Mouse (Mus musculus) heart, postnatal 0 days (tissue): ENCODE data around the gene Aloxe3. TPM values are rescaled to one million over a fixed set of nuclear protein-coding genes. Genes with fewer than 3 reads are reported as not detected.
A peak's percentile ranks its signal among the peaks of the same experiment; 100 is the strongest.

Source experiments
- ATAC-seq: fragments of 200-750 bp; cut with Nextera tagmentation; 2 replicates; pipeline ENCODE4 v1.8.0; 2017; ENCODE audit warnings: low read depth, moderate number of reproducible peaks, moderate library complexity; ENCODE audit not compliant: insufficient read depth
- DNase-seq: peaks from one replicate; pipeline ENCODE4 v3.0.0-alpha.2; 2016; ENCODE audit warnings: low spot score
- H3K27ac ChIP-seq: fragments of 300-500 bp; sonication (generic); 2 replicates; pipeline ENCODE4 v1.5.1; 2014; ENCODE audit warnings: low read depth, mild to moderate bottlenecking
- H3K27me3 ChIP-seq: fragments of 300-500 bp; sonication (generic); 2 replicates; pipeline ENCODE4 v1.6.1; 2014; ENCODE audit warnings: low read length, mixed read lengths; ENCODE audit not compliant: control insufficient read depth, insufficient read depth
- H3K36me3 ChIP-seq: fragments of 300-500 bp; sonication (generic); replicated peaks from 2 replicates; pipeline ENCODE4 v1.6.1; 2014; ENCODE audit warnings: low read length, mixed read lengths; ENCODE audit not compliant: control insufficient read depth, insufficient read depth
- H3K4me1 ChIP-seq: fragments of 300-500 bp; sonication (generic); 2 replicates; pipeline ENCODE4 v1.6.1; 2014; ENCODE audit warnings: antibody characterized with exemption; ENCODE audit not compliant: control insufficient read depth, insufficient read depth
- H3K4me2 ChIP-seq: fragments of 300-500 bp; sonication (generic); 2 replicates; pipeline ENCODE4 v1.6.1; 2014; ENCODE audit warnings: low read depth, mild to moderate bottlenecking, low read length, moderate library complexity
- H3K4me3 ChIP-seq: fragments of 300-500 bp; sonication (generic); 2 replicates; pipeline ENCODE4 v1.5.1; 2014; ENCODE audit warnings: low read depth, low read length
- H3K9ac ChIP-seq: fragments of 300-500 bp; sonication (generic); replicated peaks from 2 replicates; pipeline ENCODE4 v1.6.1; 2014; ENCODE audit warnings: low read depth, low read length, mixed read lengths
- H3K9me3 ChIP-seq: fragments of 300-500 bp; sonication (generic); replicated peaks from 2 replicates; pipeline ENCODE4 v1.6.1; 2016; ENCODE audit warnings: low read length; ENCODE audit not compliant: control insufficient read depth
- CTCF ChIP-seq: IDR thresholded peaks from 2 replicates; pipeline ENCODE4 v1.5.1; 2016; ENCODE audit warnings: antibody characterized with exemption, control low read depth, low read depth
- EP300 ChIP-seq: IDR thresholded peaks from 2 replicates; pipeline ENCODE4 v1.6.1; 2016; ENCODE audit warnings: antibody characterized with exemption, low read depth
- WGBS: fragments of 180-500 bp; shearing (Covaris S2); extraction: QIAGEN DNeasy Blood & Tissue Kit; methylation state at CpG from one replicate; pipeline ENCODE4 v1.1.7; 2014; 5-methylcytosine and 5-hydroxymethylcytosine counted together
- polyA plus RNA-seq: library from polyadenylated mRNA; unstranded; fragments of >200 nt; fragmentation: Nextera tagmentation; extraction: Ambion mirVana; gene quantifications from 2 replicates; pipeline ENCODE4 v1.2.1, GENCODE M21; 2015
- total RNA-seq: library from RNA; depleted of rRNA; stranded (reverse); fragments of >200 nt; gene quantifications from 2 replicates; pipeline ENCODE4 v1.2.3, GENCODE M21; 2014; ENCODE audit warnings: low replicate concordance

Gene Aloxe3
- total and polyA plus RNA-seq, 2 experiments from 2014 or later, result not detected

DNA sequence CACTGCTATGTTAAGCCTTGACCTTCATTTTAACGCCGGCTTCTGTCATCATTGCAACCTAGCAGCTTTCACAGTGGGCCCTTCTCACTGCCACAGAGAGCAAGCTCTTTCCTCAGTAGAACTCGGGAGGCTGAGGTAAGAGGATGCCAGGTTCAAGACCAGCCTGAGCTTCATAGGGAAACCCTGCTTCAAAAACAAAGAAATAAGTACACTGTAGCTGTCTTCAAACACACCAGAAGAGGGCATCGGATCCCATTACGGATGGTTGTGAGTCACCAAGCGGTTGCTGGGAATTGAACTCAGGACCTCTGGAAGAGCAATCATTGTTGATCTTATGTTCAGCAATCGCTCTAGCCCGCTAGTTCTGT is 44.9 kb upstream of the Aloxe3 start:
- peaks cover 9% of the 10 kb centered on the region; the same call in 1 of the 2 replicates for H3K4me1 ChIP-seq
- no peak overlapping the region for H3K4me2 ChIP-seq
- TF ChIP-seq CTCF, result no peak
- no peak for TF ChIP-seq EP300
- H3K9ac ChIP-seq, result no peak overlapping the region
- no peaks in the 10 kb centered on the region for H3K9me3 ChIP-seq
- no peaks in the 10 kb centered on the region for H3K27me3 ChIP-seq
- H3K36me3 ChIP-seq, result no peaks in the 10 kb centered on the region
- no peak for DNase-seq
- no peak overlapping the region for H3K4me3 ChIP-seq
- H3K27ac ChIP-seq, result no peak overlapping the region
- no peak for ATAC-seq
- WGBS, result 88% methylated on average over 8 of the region's 8 CpGs

GRCm38 (mm10) chr11:69081613-69082012 is 44.1 kb upstream of the Aloxe3 start:
- Histone ChIP-seq H3K4me2 (no peak overlapping the region), H3K27ac (no peak overlapping the region), H3K9ac (no peak overlapping the region), H3K4me1 (peaks cover 4% of the 10 kb centered on the region; the same call in 1 of the 2 replicates), H3K4me3 (no peak overlapping the region), H3K27me3 (no peaks in the 10 kb centered on the region), H3K36me3 (no peaks in the 10 kb centered on the region), H3K9me3 (no peaks in the 10 kb centered on the region)
- 79% methylated on average over 7 of the region's 7 CpGs for WGBS
- no peak for ATAC-seq
- no peak for DNase-seq
- TF ChIP-seq CTCF (no peak), EP300 (no peak)

- TF ChIP-seq EP300, result no peak
- no peak for TF ChIP-seq CTCF
- Histone ChIP-seq H3K27me3 (no peaks in the 10 kb centered on the region), H3K27ac (no peak overlapping the region), H3K9me3 (no peaks in the 10 kb centered on the region), H3K9ac (no peak overlapping the region), H3K4me2 (no peak overlapping the region), H3K4me1 (peaks cover 18% of the 10 kb centered on the region), H3K4me3 (no peak overlapping the region), H3K36me3 (peaks cover 10% of the 10 kb centered on the region)
- WGBS, result 71% methylated on average over 6 of the region's 6 CpGs
- no peak for DNase-seq
- ATAC-seq, result no peak
These were observed 40.1 kb upstream of the Aloxe3 start for GRCm38 (mm10) chr11:69085608-69086007.

DNA sequence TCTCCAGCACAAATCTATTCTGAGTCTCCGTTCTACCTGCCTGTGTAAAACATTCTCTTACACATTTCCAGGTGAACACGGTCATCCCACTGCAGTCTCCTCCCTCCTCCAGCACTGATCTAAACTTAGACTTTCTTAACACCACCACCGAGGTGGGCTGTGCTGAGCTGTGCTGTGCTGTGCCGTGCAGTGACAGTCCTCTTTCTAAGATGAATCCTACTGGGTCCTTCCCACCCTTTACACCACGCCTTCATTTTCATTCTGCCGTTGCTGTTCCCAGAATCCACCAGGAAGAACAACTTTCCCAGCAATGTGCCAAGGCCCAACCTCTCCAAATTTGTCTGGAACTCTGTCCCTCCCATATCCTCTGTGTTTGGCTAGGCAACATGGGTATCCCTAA is 39.3 kb upstream of the Aloxe3 start:
- 29% methylated on average over 6 of the region's 6 CpGs for WGBS
- no peak overlapping the region for H3K4me3 ChIP-seq
- no peak for DNase-seq
- no peak for TF ChIP-seq CTCF
- H3K4me2 ChIP-seq, result no peak overlapping the region
- H3K27ac ChIP-seq, result peak overlapping the region; percentile 98
- H3K9me3 ChIP-seq, result no peaks in the 10 kb centered on the region
- peaks cover 17% of the 10 kb centered on the region for H3K36me3 ChIP-seq
- H3K9ac ChIP-seq, result no peak overlapping the region
- H3K27me3 ChIP-seq, result no peaks in the 10 kb centered on the region
- peaks cover 18% of the 10 kb centered on the region for H3K4me1 ChIP-seq
- ATAC-seq, result no peak

- H3K4me2 ChIP-seq, result no peak overlapping the region
- TF ChIP-seq EP300, result no peak
These were observed 38.6 kb upstream of the Aloxe3 start for GRCm38 (mm10) chr11:69087082-69087481.

GRCm38 (mm10) chr11:69087597-69087996 is 38.1 kb upstream of the Aloxe3 start:
- no peak overlapping the region for H3K4me2 ChIP-seq
- peaks cover 27% of the 10 kb centered on the region for H3K36me3 ChIP-seq
- H3K27ac ChIP-seq, result peak overlapping the region; percentile 98; the same call in 1 of the 2 replicates
- no peak overlapping the region for H3K9ac ChIP-seq
- H3K4me3 ChIP-seq, result no peak overlapping the region
- H3K27me3 ChIP-seq, result no peaks in the 10 kb centered on the region
- no peak for TF ChIP-seq CTCF
- H3K9me3 ChIP-seq, result no peaks in the 10 kb centered on the region
- ATAC-seq (no peak), DNase-seq (no peak)
- 57% methylated on average over 2 of the region's 2 CpGs for WGBS
- H3K4me1 ChIP-seq, result peaks cover 18% of the 10 kb centered on the region

More at GRCm38 (mm10) chr11:69087082-69087481, 38.6 kb upstream of the Aloxe3 start:
- peak; percentile 6; the same call in 1 of the 2 replicates for ATAC-seq
- H3K4me1 ChIP-seq, result peaks cover 18% of the 10 kb centered on the region
- DNase-seq, result no peak
- no peaks in the 10 kb centered on the region for H3K27me3 ChIP-seq
- no peak overlapping the region for H3K9ac ChIP-seq
- H3K27ac ChIP-seq, result peak overlapping the region; percentile 98
- H3K36me3 ChIP-seq, result peaks cover 24% of the 10 kb centered on the region
- H3K4me3 ChIP-seq, result no peak overlapping the region
- no peaks in the 10 kb centered on the region for H3K9me3 ChIP-seq
- WGBS, result 35% methylated on average over 4 of the region's 4 CpGs
